Mouse (Mus musculus) neutrophil, adult 83 days (primary cell): ENCODE measurements around the gene Inpp5k. TPM values are rescaled to one million over a fixed set of nuclear protein-coding genes. Genes with fewer than 3 reads are reported as not detected.

Experiments used
- total RNA-seq, 2 experiments: library from RNA; stranded (reverse); gene quantifications; one replicate each; pipeline ENCODE4 v1.2.4; 2023

The Inpp5k gene
- 10 to 100 TPM; 70.5 to 82.5 TPM for total RNA-seq

GRCm38 (mm10) chr11:75630645-75631229 lies at the start of gene Inpp5k:
Gene Inpp5k (plus strand): TSS chr11:75630988.

GRCm38 (mm10) chr11:75587493-75588284 lies 43.1 kb upstream of the Inpp5k start, which contains the start of gene Pitpna:
Gene Pitpna (plus strand): TSS chr11:75588097.

GRCm38 (mm10) chr11:75650311-75650710 lies 19.5 kb downstream of the Inpp5k start, which contains the start of gene Myo1c:
Gene Myo1c (plus strand): TSS chr11:75650504.

GRCm38 (mm10) chr11:75678747-75679438 lies 48.1 kb downstream of the Inpp5k start, which contains the start of gene Crk:
Gene Crk (plus strand): TSS chr11:75679259.

Other genes starting within 250 kb of the Inpp5k start
- gene Serpinf1, start 208.3 kb upstream of the Inpp5k start, total RNA-seq, result 10 to 100 TPM; 13.1 to 16.6 TPM
- not detected for gene Serpinf2, start 191.4 kb upstream of the Inpp5k start, total RNA-seq
- 10 to 100 TPM; 25.4 to 25.8 TPM for gene Wdr81, start 176.3 kb upstream of the Inpp5k start, total RNA-seq
- 1 to 10 TPM; 5.3 to 6.3 TPM for gene Tlcd2, start 169.3 kb upstream of the Inpp5k start, total RNA-seq
- gene Prpf8, start 144.2 kb upstream of the Inpp5k start, total RNA-seq, result 100 to 1,000 TPM; 106 to 110 TPM
- under 1 TPM; 0.94 to 0.97 TPM for gene Rilp, start 120.9 kb upstream of the Inpp5k start, total RNA-seq
- gene Scarf1, start 117.4 kb upstream of the Inpp5k start, total RNA-seq, result 1 to 10 TPM; 1.4 to 1.7 TPM
- 10 to 100 TPM; 54.6 to 73.8 TPM for gene Slc43a2, start 99.3 kb upstream of the Inpp5k start, total RNA-seq
- gene Pitpna, start 42.9 kb upstream of the Inpp5k start, total RNA-seq, result 100 to 1,000 TPM; 201 to 220 TPM
- gene Myo1c, start 19.5 kb downstream of the Inpp5k start, total RNA-seq, result 10 to 100 TPM; 52.8 to 60.4 TPM
- gene Crk, start 48.3 kb downstream of the Inpp5k start, total RNA-seq, result 10 to 100 TPM; 50.3 to 68.6 TPM
- gene Ywhae, start 101.9 kb downstream of the Inpp5k start, total RNA-seq, result 100 to 1,000 TPM; 205 to 219 TPM
- not detected for gene Doc2b, start 165.1 kb downstream of the Inpp5k start, total RNA-seq